Mouse (Mus musculus) forebrain, embryonic 12.5 days (tissue): ENCODE measurements at regions not wholly inside any gene's neighbourhood (a gene's known extent, or its start where the extent isn't known, plus 50 kb on each side); places are given as distances from the start of the nearest gene placed in this dataset. TPM values are rescaled to one million over a fixed set of nuclear protein-coding genes. Genes with fewer than 3 reads are reported as not detected.

Experiments
- ATAC-seq: fragments of 200-750 bp; cut with Nextera tagmentation; 2 replicates; pipeline ENCODE4 v1.8.0; 2017; ENCODE audit warnings: moderate TSS enrichment; ENCODE audit not compliant: low FRiP score
- H3K27ac ChIP-seq: fragments of 300-500 bp; sonication (generic); 2 replicates; pipeline ENCODE4 v1.5.1; 2016; ENCODE audit warnings: mild to moderate bottlenecking
- H3K27me3 ChIP-seq: fragments of 300-500 bp; sonication (generic); 2 replicates; pipeline ENCODE4 v1.6.1; 2016; ENCODE audit warnings: mild to moderate bottlenecking
- H3K36me3 ChIP-seq: fragments of 300-500 bp; sonication (generic); replicated peaks from 2 replicates; pipeline ENCODE4 v1.6.1; 2016; ENCODE audit warnings: mild to moderate bottlenecking
- H3K4me1 ChIP-seq: fragments of 300-500 bp; sonication (generic); 2 replicates; pipeline ENCODE4 v1.6.1; 2016
- H3K4me2 ChIP-seq: fragments of 300-500 bp; sonication (generic); 2 replicates; pipeline ENCODE4 v1.6.1; 2016; ENCODE audit warnings: mild to moderate bottlenecking, moderate library complexity
- H3K4me3 ChIP-seq: fragments of 300-500 bp; sonication (generic); replicated peaks from 2 replicates; pipeline ENCODE4 v1.5.1; 2016; ENCODE audit warnings: mild to moderate bottlenecking
- H3K9ac ChIP-seq: fragments of 300-500 bp; sonication (generic); 2 replicates; pipeline ENCODE4 v1.6.1; 2016; ENCODE audit warnings: mild to moderate bottlenecking
- H3K9me3 ChIP-seq: fragments of 300-500 bp; sonication (generic); 2 replicates; pipeline ENCODE4 v1.6.1; 2016
- whole genome bisulfite sequencing: fragments of 180-500 bp; shearing (Covaris S2); methylation state at CpG from one replicate; pipeline ENCODE4 v1.1.7; 2016; 5-methylcytosine and 5-hydroxymethylcytosine counted together
- microRNA-seq: library from miRNA; unstranded; fragments of <30 nt; microRNA quantifications from one replicate; pipeline ENCODE4, GENCODE M21; 2017

DNA sequence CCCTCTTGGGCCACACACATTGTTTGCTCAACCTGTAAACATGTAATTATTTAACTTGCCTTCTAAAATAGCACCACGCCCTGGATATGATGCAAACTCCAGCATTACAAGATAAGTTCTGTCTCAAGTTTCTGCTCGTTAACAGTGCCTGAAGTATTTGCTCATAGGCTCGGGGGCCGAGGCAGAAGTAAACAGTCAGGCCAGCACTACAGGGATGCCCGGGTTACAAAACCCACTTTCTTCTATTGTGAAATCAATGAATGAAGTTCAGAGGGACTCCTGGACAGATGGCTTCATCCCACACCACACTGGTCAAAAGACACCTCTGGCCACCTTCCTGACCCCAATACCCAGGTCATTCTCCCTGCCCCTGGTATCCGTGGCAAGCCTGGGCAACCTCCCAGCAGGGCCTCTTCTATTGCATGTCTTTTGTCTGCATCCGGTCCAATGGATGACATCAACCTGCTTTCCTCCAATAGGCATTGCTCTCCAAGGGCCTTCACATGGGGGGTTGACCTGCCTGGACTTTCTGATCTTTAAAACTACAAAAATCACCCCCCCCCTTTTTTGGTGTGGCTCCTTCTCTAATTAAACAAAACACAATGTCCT, 49.9 kb upstream of the Klf3 start:
- H3K4me1 ChIP-seq, result no peaks in the 10 kb centered on the region
- 39% methylated on average over 7 of the region's 7 CpGs for WGBS
- H3K9me3 ChIP-seq, result no peaks in the 10 kb centered on the region

More for the DNA sequence above, 49.9 kb upstream of the Klf3 start:
- Histone ChIP-seq H3K36me3 (no peaks in the 10 kb centered on the region), H3K27me3 (no peaks in the 10 kb centered on the region), H3K4me3 (no peak overlapping the region), H3K27ac (no peak overlapping the region), H3K4me2 (no peak overlapping the region), H3K9ac (no peak overlapping the region)
- no peak for ATAC-seq

Small RNA genes lying in the stretch of these regions (microRNA-seq; reads per million reads assigned to microRNA genes)
- not detected for gene Gm25306
